Mouse (Mus musculus) kidney, adult 2 months (tissue): ENCODE results near the gene Galnt10. TPM values are rescaled to one million over a fixed set of nuclear protein-coding genes. Genes with fewer than 3 reads are reported as not detected.

Experiments used
- DNase-seq: peaks from one replicate; pipeline ENCODE4 v3.0.0; 2021
- H3K27ac ChIP-seq: fragments of 200-500 bp; 2 replicates; pipeline ENCODE4 v1.5.1; 2012; ENCODE audit warnings: low read depth, low read length, control low read depth, inconsistent platforms; ENCODE audit not compliant: insufficient read depth
- H3K27me3 ChIP-seq: fragments of 200-500 bp; replicated peaks from 2 replicates; pipeline ENCODE4 v1.6.1; 2012; ENCODE audit warnings: mild to moderate bottlenecking, moderate library complexity, low read length, inconsistent platforms; ENCODE audit not compliant: control insufficient read depth, insufficient read depth
- H3K36me3 ChIP-seq: fragments of 200-500 bp; 2 replicates; pipeline ENCODE4 v1.6.1; 2012; ENCODE audit warnings: mild to moderate bottlenecking, moderate library complexity, low read length, inconsistent platforms; ENCODE audit not compliant: control insufficient read depth, insufficient read depth
- H3K4me1 ChIP-seq: fragments of 200-500 bp; 2 replicates; pipeline ENCODE4 v1.6.1; 2011; ENCODE audit warnings: low read length; ENCODE audit not compliant: control insufficient read depth, insufficient read depth
- H3K4me3 ChIP-seq: fragments of 200-500 bp; 2 replicates; pipeline ENCODE4 v1.5.1; 2011; ENCODE audit warnings: mild to moderate bottlenecking, low read depth, low read length, control low read depth; ENCODE audit not compliant: insufficient read depth
- CTCF ChIP-seq: fragments of 200-500 bp; conservative IDR thresholded peaks from 2 replicates; pipeline ENCODE4 v1.5.1; 2011; ENCODE audit warnings: low read depth, mild to moderate bottlenecking, control low read depth, low read length, moderate library complexity, mixed read lengths; ENCODE audit not compliant: insufficient read depth, insufficient read length
- POLR2A ChIP-seq: fragments of 200-500 bp; IDR thresholded peaks from one replicate; pipeline ENCODE4 v1.6.1; 2011; ENCODE audit warnings: low read depth, low read length, control low read depth
- WGBS: fragments of 180-500 bp; shearing (Covaris S2); methylation state at CpG from one replicate; pipeline ENCODE4 v1.1.7; 2018; 5-methylcytosine and 5-hydroxymethylcytosine counted together
- polyA plus RNA-seq: library from polyadenylated mRNA; depleted of rRNA; stranded (reverse); fragments of >200 nt; gene quantifications from 2 replicates; pipeline ENCODE4 v1.2.3, GENCODE M21; 2012

Galnt10 gene
- polyA plus RNA-seq, 1 experiment, result 11.1 TPM

GRCm38 (mm10) chr11:57776546-57776945, 131.3 kb downstream of the Galnt10 start:
- TF ChIP-seq CTCF (no peak), POLR2A (no peak)
- Histone ChIP-seq H3K27ac (no peak overlapping the region), H3K27me3 (no peaks in the 10 kb centered on the region), H3K4me3 (no peak overlapping the region), H3K4me1 (no peaks in the 10 kb centered on the region), H3K36me3 (no peaks in the 10 kb centered on the region)
- no peak for DNase-seq
- WGBS, result 90% methylated on average over 3 of the region's 3 CpGs

GRCm38 (mm10) chr11:57778349-57778748, 133.1 kb downstream of the Galnt10 start:
- no peaks in the 10 kb centered on the region for H3K27me3 ChIP-seq
- no peak overlapping the region for H3K4me3 ChIP-seq
- H3K4me1 ChIP-seq, result no peaks in the 10 kb centered on the region
- H3K36me3 ChIP-seq, result no peaks in the 10 kb centered on the region
- H3K27ac ChIP-seq, result no peak overlapping the region
- TF ChIP-seq POLR2A (no peak), CTCF (peak; percentile 93)
- 33% methylated on average over 5 of the region's 5 CpGs for WGBS
- peak; percentile 48 for DNase-seq

DNA sequence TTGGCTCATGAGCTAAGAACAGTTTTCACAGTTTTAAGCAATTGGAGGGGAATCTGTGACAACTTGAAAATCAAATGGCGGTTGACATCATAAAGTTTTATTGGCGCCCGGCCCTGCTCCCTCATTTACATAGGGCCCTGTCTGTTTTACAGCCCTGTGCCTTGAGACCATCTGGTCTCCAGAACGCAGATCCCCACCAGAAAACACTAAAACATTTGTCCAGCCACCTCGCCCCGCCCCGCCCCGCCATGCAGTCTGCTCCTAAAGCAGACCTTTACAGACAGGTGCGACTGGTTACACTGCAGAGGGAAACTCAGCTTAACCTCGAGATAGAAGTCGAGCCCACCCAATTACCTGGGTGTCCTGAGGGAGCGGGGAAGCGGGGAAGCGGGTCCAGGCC, 134.6 kb downstream of the Galnt10 start:
- no peaks in the 10 kb centered on the region for H3K36me3 ChIP-seq
- DNase-seq, result no peak
- no peaks in the 10 kb centered on the region for H3K27me3 ChIP-seq
- WGBS, result 74% methylated on average over 14 of the region's 14 CpGs
- no peak overlapping the region for H3K4me3 ChIP-seq
- no peaks in the 10 kb centered on the region for H3K4me1 ChIP-seq
- TF ChIP-seq POLR2A (no peak), CTCF (no peak)
- no peak overlapping the region for H3K27ac ChIP-seq

DNA sequence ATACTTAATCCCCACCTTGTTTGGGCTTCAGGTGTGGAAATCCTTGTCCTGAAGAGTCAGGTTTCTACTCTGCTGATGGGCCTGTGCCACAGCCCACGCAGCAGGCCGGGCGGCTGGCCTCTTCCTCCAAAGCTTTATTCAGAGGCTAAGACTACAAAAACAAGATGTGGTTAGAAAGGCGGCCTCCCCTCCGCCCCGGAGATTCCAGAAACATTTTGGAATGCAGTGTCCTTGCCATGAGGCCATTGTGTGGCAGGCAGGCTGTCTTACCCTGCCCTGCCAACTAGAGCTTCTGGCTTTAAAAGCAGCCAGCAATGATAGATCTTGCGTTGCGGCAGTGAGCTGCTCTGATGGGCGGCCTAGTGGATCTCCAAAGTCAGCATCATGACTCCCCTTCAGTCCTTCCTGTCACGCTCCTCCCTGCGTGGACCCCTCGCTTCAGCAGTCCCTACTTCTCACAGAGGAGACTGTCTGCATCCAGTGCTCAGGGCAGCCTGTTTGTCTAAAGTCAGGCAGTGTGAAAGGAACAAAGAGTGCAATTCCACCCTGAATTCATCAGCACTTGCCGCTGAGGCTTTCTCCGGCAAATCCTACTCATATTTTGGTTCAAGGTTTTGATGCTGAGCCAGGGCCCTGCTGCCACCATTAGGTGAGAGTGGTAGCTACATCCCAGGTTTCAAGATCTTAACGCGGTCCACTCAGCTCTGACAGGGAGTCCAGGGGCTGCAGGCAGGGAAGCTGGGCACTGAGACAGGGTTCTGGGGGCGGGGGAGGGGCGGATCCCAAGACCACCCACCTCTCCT, 141.6 kb downstream of the Galnt10 start:
- Histone ChIP-seq H3K27ac (no peak overlapping the region), H3K27me3 (no peaks in the 10 kb centered on the region), H3K4me1 (no peaks in the 10 kb centered on the region), H3K4me3 (no peak overlapping the region), H3K36me3 (no peaks in the 10 kb centered on the region)
- DNase-seq, result peak; percentile 25
- no peak for TF ChIP-seq POLR2A
- TF ChIP-seq CTCF, result no peak
- WGBS, result 41% methylated on average over 18 of the region's 18 CpGs

DNA sequence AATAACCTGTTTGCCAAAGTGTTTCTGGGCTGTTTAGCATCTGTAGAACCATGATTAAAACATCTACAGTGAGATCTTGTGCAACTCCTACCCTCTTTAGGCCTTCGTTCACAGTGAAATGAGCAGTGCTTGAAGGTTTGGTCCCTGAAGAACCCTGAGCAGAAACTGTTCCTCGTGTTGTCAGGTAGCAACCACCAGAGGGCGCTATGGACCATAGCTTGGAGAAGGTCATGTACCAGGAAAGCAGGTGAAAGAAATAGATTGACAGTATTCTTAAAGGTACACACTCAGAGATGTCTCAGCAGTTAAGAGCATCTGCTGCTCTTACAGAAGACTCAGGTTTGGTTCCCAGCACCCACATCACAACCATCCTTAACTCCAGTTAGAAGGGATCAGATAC, 142.7 kb downstream of the Galnt10 start:
- no peak for TF ChIP-seq POLR2A
- peak; percentile 91 for TF ChIP-seq CTCF
- H3K36me3 ChIP-seq, result no peaks in the 10 kb centered on the region
- no peaks in the 10 kb centered on the region for H3K4me1 ChIP-seq
- peak; percentile 68 for DNase-seq
- H3K4me3 ChIP-seq, result no peak overlapping the region
- no peaks in the 10 kb centered on the region for H3K27me3 ChIP-seq
- 52% methylated on average over 3 of the region's 3 CpGs for WGBS
- H3K27ac ChIP-seq, result no peak overlapping the region

DNA sequence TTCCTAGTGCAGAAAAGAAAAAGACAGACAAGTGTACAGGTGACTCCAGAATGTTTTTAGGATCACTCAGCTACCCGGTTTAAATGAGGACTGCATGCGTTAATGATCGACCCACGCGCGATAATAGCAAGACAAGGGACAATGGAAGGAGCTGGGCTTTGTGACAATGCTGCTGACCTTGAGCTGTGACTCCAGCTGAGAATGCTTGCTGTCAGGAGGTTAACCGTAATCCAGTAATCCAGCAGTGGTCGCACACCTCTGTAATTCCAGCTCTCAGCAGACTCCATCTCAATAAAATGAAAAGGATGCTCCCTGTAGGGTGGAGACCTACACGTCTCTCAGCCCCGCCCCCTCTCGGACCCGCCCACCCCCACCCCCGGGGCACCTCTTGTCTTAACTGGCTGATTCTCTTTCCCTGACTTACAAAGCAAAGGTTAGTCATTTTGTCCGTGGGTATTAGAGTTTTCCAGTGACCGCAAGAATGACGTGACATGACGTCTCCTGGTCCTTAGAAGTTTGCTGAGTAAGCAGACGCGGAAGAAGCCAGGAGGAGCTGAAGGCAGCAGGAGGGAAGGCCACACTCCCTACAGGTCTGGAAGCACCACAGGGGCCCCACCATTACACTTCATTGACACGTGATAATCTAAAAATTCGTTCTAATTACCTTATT, 145.8 kb downstream of the Galnt10 start:
- no peaks in the 10 kb centered on the region for H3K27me3 ChIP-seq
- DNase-seq, result no peak
- no peaks in the 10 kb centered on the region for H3K36me3 ChIP-seq
- WGBS, result 35% methylated on average over 21 of the region's 21 CpGs
- no peaks in the 10 kb centered on the region for H3K4me1 ChIP-seq
- no peak overlapping the region for H3K27ac ChIP-seq
- H3K4me3 ChIP-seq, result no peak overlapping the region
- no peak for TF ChIP-seq CTCF
- TF ChIP-seq POLR2A, result no peak

DNA sequence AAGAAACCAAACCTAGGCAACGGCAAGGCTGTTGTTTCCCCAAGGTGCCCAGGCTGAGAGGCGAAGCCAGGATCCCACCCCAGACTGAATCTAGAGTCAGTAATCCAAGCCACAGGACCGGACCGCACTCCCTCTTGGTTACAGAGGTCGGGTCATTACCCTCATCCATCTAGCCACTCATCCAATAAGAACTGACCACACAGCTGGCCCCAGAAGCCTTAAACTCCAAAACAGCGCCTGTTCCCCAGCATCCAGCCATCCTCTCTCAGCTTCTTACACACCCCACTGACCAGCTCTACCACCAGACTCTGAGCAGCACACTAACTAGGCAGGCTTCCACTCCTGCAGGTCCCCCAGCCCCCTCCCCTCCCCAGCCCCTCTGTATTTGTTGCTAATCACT, 149.8 kb downstream of the Galnt10 start:
- no peak for TF ChIP-seq POLR2A
- TF ChIP-seq CTCF, result no peak
- no peak for DNase-seq
- no peaks in the 10 kb centered on the region for H3K27me3 ChIP-seq
- H3K4me1 ChIP-seq, result no peaks in the 10 kb centered on the region
- no peak overlapping the region for H3K27ac ChIP-seq
- H3K4me3 ChIP-seq, result no peak overlapping the region
- no peaks in the 10 kb centered on the region for H3K36me3 ChIP-seq
- 40% methylated on average over 6 of the region's 6 CpGs for WGBS
